Comparison of ENCODE assay signal across 13 mouse cellular contexts in the genomic region with DNA sequence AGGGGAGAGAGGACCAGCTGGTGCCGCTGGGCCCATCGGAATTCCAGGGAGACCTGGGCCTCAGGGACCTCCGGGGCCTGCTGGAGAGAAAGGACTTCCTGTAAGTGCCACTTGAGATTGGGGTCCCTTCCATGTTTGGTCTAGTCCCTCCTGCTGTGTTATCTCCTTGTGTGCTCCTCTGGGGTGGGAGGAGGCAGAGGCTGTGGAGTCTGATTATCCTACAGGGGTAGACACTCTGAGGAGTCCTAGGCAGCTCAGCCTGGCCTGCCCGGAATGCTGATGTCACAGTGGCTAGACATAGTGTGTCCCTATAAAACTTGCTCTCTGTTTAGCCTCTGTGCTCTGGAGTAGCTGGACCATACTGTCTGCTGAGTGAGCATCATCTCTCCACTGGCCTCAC.
DNase-seq lines count a peak whose midpoint lies in the region; ATAC-seq lines count a peak whose summit lies in the region.
"Had no signal": no experiment of that assay in that cellular context is flagged by ENCODE, and none has a peak within 500 bp of the region (broad histone marks: within the 10 kb centered on the region; RNA-seq: fewer than 3 reads in every experiment).

No protein-coding gene starts in this region.

- no peaks in the 10 kb centered on the region for H3K27me3 ChIP-seq in midbrain, embryonic 10.5 days (ENCODE audit: low read depth, poor library complexity, severe bottlenecking)
- H3K27me3 ChIP-seq in midbrain, embryonic 16.5 days (ENCODE audit: control insufficient read depth, insufficient read depth, low read depth, low read length), result no peaks in the 10 kb centered on the region
- H3K27me3 ChIP-seq in embryonic facial prominence, embryonic 10.5 days (replicated peaks; ENCODE audit: low read depth, poor library complexity, severe bottlenecking), result no peaks in the 10 kb centered on the region
- no peaks in the 10 kb centered on the region for H3K27me3 ChIP-seq in liver, embryonic 12.5 days (replicated peaks)
- no peaks in the 10 kb centered on the region for H3K27me3 ChIP-seq in stomach, embryonic 15.5 days (replicated peaks)
- no peaks in the 10 kb centered on the region for H3K27me3 ChIP-seq in midbrain, embryonic 13.5 days
- H3K27me3 ChIP-seq: neural tube, embryonic 15.5 days had no signal

- no peak overlapping the region for H3K4me3 ChIP-seq in midbrain, embryonic 10.5 days
- no peak overlapping the region for H3K4me3 ChIP-seq in midbrain, embryonic 16.5 days (ENCODE audit: low read depth, low read length)
- H3K4me3 ChIP-seq in embryonic facial prominence, embryonic 10.5 days, result no peak overlapping the region
- peak overlapping the region; percentile 32 for H3K4me3 ChIP-seq in liver, embryonic 12.5 days
- H3K4me3 ChIP-seq in stomach, embryonic 15.5 days (replicated peaks), result no peak overlapping the region
- no peak overlapping the region for H3K4me3 ChIP-seq in midbrain, embryonic 13.5 days (replicated peaks)
- H3K4me3 ChIP-seq: neural tube, embryonic 15.5 days had no signal

- 83% methylated on average over 4 of the region's 4 CpGs for WGBS in midbrain, embryonic 10.5 days
- WGBS in midbrain, embryonic 16.5 days, result 91% methylated on average over 4 of the region's 4 CpGs
- 87% methylated on average over 4 of the region's 4 CpGs for WGBS in embryonic facial prominence, embryonic 10.5 days
- 38% methylated on average over 4 of the region's 4 CpGs for WGBS in liver, embryonic 12.5 days (ENCODE audit: insufficient replicate concordance)
- 72% methylated on average over 4 of the region's 4 CpGs for WGBS in stomach, embryonic 15.5 days
- WGBS in midbrain, embryonic 13.5 days, result 84% methylated on average over 4 of the region's 4 CpGs

- H3K9me3 ChIP-seq in midbrain, embryonic 10.5 days (replicated peaks), result no peaks in the 10 kb centered on the region
- H3K9me3 ChIP-seq in midbrain, embryonic 16.5 days (replicated peaks; ENCODE audit: control insufficient read depth, low read length, poor library complexity, severe bottlenecking), result no peaks in the 10 kb centered on the region
- no peaks in the 10 kb centered on the region for H3K9me3 ChIP-seq in embryonic facial prominence, embryonic 10.5 days
- H3K9me3 ChIP-seq in liver, embryonic 12.5 days (replicated peaks), result no peaks in the 10 kb centered on the region
- no peaks in the 10 kb centered on the region for H3K9me3 ChIP-seq in stomach, embryonic 15.5 days
- no peaks in the 10 kb centered on the region for H3K9me3 ChIP-seq in midbrain, embryonic 13.5 days
- H3K9me3 ChIP-seq: neural tube, embryonic 15.5 days had no signal

- H3K4me2 ChIP-seq in midbrain, embryonic 16.5 days (ENCODE audit: low read length), result no peak overlapping the region
- peak overlapping the region; percentile 59 for H3K4me2 ChIP-seq in liver, embryonic 12.5 days
- H3K4me2 ChIP-seq in stomach, embryonic 15.5 days, result no peak overlapping the region
- no peak overlapping the region for H3K4me2 ChIP-seq in midbrain, embryonic 13.5 days (replicated peaks)
- H3K4me2 ChIP-seq: neural tube, embryonic 15.5 days had no signal

- ATAC-seq in midbrain, embryonic 16.5 days, result no peak
- ATAC-seq in liver, embryonic 12.5 days, result peak; percentile 99
- peak; percentile 94 for ATAC-seq in stomach, embryonic 15.5 days (ENCODE audit: insufficient read depth, low FRiP score, low read depth)
- ATAC-seq in inflammation-experienced regulatory T-cells, adult 6 months, result no peak
- no peak for ATAC-seq in midbrain, embryonic 13.5 days
- ATAC-seq: CD4-positive, CD25-positive, alpha-beta regulatory T cell, adult 4 months had no signal

- peaks cover 7% of the 10 kb centered on the region for H3K36me3 ChIP-seq in midbrain, embryonic 10.5 days
- no peaks in the 10 kb centered on the region for H3K36me3 ChIP-seq in midbrain, embryonic 16.5 days (ENCODE audit: control insufficient read depth, insufficient read depth, low read length)
- H3K36me3 ChIP-seq in embryonic facial prominence, embryonic 10.5 days (replicated peaks), result peaks cover 63% of the 10 kb centered on the region
- peaks cover 26% of the 10 kb centered on the region for H3K36me3 ChIP-seq in liver, embryonic 12.5 days
- peaks cover 44% of the 10 kb centered on the region for H3K36me3 ChIP-seq in stomach, embryonic 15.5 days
- no peaks in the 10 kb centered on the region for H3K36me3 ChIP-seq in midbrain, embryonic 13.5 days
- H3K36me3 ChIP-seq: neural tube, embryonic 15.5 days had no signal

- peak overlapping the region; percentile 49; the same call in 1 of the 2 replicates for H3K27ac ChIP-seq in midbrain, embryonic 10.5 days (replicated peaks)
- no peak overlapping the region for H3K27ac ChIP-seq in midbrain, embryonic 16.5 days (ENCODE audit: low read length)
- H3K27ac ChIP-seq in embryonic facial prominence, embryonic 10.5 days (replicated peaks), result peak overlapping the region; percentile 35; the same call in 1 of the 2 replicates
- peak overlapping the region; percentile 93 for H3K27ac ChIP-seq in liver, embryonic 12.5 days
- H3K27ac ChIP-seq in stomach, embryonic 15.5 days, result no peak overlapping the region
- H3K27ac ChIP-seq in midbrain, embryonic 13.5 days, result no peak overlapping the region
- H3K27ac ChIP-seq: macrophage; neural tube, embryonic 15.5 days had no signal

- no peaks in the 10 kb centered on the region for H3K4me1 ChIP-seq in midbrain, embryonic 10.5 days
- H3K4me1 ChIP-seq in midbrain, embryonic 16.5 days (ENCODE audit: control insufficient read depth, insufficient read depth, low read length), result peaks cover 14% of the 10 kb centered on the region
- H3K4me1 ChIP-seq in embryonic facial prominence, embryonic 10.5 days, result no peaks in the 10 kb centered on the region
- peaks cover 74% of the 10 kb centered on the region for H3K4me1 ChIP-seq in liver, embryonic 12.5 days
- peaks cover 6% of the 10 kb centered on the region; the same call in 1 of the 2 replicates for H3K4me1 ChIP-seq in stomach, embryonic 15.5 days
- H3K4me1 ChIP-seq in midbrain, embryonic 13.5 days (replicated peaks), result peaks cover 17% of the 10 kb centered on the region

- no peak for DNase-seq in midbrain, embryonic 10.5 days (ENCODE audit: low spot score)
- DNase-seq in embryonic facial prominence, embryonic 10.5 days (ENCODE audit: low spot score), result no peak
- DNase-seq: cerebellum, adult 9-11 months; heart, adult 11 months; kidney, adult 11 months had no signal

- H3K9ac ChIP-seq in midbrain, embryonic 16.5 days (ENCODE audit: low read depth, low read length), result no peak overlapping the region
- H3K9ac ChIP-seq in liver, embryonic 12.5 days, result peak overlapping the region; percentile 71
- H3K9ac ChIP-seq in stomach, embryonic 15.5 days, result no peak overlapping the region
- H3K9ac ChIP-seq in midbrain, embryonic 13.5 days (replicated peaks), result no peak overlapping the region
- H3K9ac ChIP-seq: neural tube, embryonic 15.5 days had no signal

Comparison
In these comparisons a context has a peak if more than half of its experiments do, and no peak if none do; other contexts are left out.
1. H3K27ac ChIP-seq: peak in midbrain, embryonic 10.5 days (single experiment), embryonic facial prominence, embryonic 10.5 days (single experiment) and liver, embryonic 12.5 days (single experiment); none in midbrain, embryonic 16.5 days (single experiment), stomach, embryonic 15.5 days (single experiment) and midbrain, embryonic 13.5 days (single experiment).
2. ATAC-seq: peak in liver, embryonic 12.5 days (single experiment) and stomach, embryonic 15.5 days (single experiment); none in midbrain, embryonic 16.5 days (single experiment), inflammation-experienced regulatory T-cells, adult 6 months (single experiment) and midbrain, embryonic 13.5 days (single experiment).